Mouse (Mus musculus) lung, postnatal 36 days (tissue): ENCODE measurements around the gene Akt1.

Source experiments
- DNase-seq: peaks from one replicate; pipeline ENCODE4 v3.0.0; 2022; ENCODE audit warnings: mixed read lengths

Akt1 gene

DNA sequence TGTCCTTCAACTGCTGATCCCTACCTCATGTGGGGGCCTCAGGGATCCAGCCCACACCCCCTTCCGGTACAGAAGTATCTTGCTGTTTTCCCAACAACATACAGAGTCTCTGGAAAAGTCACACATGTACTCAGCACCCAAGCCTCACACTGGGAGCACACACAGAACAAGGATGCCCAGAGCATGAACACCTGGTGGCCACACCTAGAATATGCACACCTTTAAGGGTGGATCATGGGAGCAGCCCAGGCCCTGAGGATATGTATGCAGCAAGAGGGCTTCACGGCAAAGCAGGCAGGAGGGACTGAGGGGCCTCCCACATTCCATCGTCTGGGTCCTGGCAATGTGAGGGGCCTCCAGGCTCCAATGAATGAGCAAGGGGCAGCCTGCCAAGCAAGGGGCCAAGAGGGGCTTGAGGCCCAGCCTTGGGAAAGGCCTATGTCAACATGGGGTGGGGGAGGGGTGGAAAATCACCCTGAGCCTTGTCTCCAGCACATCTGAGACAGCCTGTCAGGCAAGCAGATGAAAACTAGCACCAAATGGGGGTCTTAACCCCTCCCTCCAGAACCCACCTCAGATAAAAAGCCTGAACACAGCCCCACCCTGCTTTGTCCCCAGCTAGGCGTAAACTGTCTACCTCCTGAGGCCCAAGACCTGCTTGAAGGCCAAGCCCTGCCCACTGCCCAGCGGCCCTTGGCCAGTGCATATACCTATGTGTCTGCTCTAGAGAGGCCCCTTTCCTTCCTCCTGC lies 13.9 kb downstream of the Akt1 start:
- no peak for DNase-seq

DNA sequence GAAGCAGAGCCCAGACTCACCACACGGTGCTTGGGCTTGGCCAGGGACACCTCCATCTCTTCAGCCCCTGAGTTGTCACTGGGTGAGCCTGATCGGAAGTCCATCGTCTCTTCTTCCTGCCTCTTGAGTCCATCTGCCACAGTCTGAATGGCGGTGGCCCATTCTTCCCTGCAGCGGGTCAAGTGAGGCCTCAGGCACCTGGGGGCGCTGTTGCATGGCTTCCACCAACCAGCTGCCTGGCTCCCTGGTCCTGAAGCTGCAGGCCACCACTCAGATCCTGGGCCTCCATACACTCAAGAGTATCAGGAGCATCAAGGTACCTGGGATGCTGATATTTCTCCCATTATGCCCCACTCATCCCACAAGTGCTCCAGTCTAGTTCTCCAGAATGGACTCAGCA lies 15.6 kb downstream of the Akt1 start:
- DNase-seq, result peak; percentile 79

DNA sequence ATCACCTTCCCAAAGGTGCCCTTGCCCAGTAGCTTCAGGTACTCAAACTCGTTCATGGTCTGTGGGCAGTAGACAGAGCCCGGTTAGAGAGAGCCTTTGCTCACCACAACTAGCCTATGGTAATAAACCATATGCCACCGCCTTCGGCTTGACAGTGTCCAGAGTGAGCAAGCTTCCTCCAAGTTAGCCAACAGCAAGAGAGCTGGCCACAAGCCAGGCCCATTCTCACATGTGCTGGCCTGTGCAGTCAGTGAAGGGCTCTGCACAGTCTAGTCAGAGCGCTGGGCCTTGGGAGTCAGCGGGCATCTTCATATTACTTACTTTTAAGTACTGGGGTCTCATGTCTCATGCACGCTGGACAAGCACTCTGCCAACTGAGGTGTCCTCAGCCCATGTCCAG lies 16.1 kb downstream of the Akt1 start:
- no peak for DNase-seq

DNA sequence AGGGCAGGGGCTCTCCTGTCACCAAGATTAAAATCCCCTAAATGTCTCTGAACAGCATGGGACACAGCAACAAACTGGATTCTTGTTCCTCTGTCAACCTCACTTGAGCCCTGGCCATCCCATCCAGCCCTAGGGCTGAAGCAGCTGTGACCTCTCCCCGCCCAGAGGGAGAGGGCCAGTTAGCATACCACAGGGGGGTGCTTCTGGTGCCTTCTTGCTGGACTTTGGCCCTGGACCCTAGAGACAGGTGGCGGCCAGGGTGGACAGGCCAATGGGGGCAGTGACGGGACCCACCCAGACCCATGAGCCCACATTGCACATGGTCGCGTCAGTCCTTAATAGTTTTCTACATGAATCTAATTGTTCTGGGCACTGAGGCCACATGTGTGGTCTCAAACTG lies 20.6 kb downstream of the Akt1 start:
- DNase-seq, result no peak

DNA sequence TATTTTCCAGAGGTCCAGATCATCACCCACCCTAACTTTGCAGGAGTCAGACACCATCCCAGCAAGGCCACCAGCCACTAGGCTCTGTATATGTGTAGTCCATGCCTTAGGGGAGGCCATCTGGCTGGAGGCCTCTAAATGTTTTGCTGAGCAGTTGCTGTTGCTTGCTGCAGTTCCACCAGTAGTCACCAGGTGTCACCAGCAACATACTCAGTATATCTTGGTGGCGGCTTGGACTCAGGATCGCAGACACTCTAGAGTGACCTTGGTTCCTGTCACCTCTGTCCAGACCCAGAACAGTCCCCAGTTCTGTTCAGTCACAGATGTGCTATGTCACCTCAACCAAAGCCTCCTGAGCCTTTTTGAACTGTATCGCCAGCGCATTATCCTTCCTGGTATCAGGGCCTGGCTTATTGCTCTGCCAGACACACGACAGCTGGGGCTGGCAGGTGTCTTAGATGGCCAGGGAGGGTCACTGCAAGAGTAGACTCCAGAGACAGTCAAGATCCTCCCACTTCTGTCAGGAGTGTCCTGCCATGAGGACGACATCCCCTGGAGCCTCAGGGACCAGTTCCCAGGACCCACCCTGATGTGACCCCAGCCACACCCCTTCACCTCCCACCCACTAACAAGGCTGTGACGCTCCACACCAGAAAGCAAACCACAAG lies 21.4 kb downstream of the Akt1 start:
- DNase-seq, result peak; percentile 95

DNA sequence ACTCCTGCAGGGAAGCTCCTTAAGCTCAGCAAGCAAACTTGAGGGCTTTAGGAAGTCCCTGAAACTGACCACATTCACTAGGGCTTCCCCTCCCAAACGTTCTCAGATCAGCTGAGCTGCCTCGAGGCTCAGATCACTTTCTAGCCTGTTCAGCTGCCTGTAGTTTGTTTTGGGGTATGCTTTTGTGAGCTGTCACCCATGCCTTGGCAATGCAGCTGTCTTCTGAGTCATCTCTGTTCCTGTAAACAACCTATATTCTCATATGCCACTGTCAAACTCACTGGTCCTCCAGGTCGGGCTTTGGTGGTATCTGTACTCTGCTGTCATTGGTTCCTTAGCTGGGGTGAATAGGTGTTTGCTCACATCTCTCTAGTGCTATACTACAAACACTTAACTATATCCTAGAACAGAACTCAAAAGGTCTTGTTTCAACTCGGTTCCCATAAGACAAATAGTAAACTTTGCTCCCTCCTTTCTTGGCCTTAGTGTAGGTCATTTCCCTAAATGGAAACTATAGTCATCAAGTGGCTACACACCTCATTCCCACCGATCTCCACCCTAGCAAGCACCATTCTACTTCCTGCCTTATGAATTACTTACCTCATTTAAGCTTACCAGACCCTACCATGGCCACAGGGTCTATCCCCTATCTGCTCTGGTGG lies 22.8 kb downstream of the Akt1 start:
- DNase-seq, result peak; percentile 58

DNA sequence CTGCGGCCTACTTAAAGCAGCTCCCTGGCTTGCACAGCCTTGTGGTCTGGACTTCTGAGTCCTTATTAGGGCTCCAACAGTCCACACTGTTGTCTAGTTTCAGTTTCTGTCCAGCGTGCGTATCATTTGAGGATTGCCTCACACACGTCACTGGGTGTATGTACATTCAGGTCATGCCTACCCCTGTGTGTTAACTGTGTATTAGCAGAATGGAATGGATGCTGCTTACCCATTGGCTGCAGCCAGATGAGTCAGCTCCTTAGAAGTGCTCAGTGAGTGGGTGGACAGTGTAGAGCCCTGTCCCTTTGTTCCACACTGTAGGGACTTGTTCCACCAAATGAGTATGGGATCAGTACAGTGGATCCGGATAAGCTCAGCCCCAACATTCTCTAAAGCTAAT lies 26.6 kb downstream of the Akt1 start:
- no peak for DNase-seq

DNA sequence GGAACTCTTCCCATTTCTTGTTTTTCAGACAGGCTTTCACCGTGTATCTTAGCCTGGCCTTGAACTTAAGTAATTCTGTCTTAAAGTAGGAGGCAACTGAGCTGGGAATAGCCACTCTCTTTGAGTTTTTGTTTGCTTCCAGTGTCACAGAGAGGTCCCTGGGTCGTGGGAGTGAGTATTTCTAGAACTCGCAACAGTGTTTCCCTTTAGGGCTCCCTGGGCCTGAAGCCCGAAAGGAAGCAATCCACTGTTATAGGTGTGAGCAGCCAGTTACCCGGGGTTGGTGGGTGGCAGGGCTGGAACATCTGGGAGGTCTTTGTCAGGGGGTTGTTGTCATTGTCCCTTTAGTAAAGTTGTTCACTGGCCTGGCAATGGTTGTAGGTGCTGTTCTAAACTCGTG lies 28.5 kb downstream of the Akt1 start:
- DNase-seq, result no peak

DNA sequence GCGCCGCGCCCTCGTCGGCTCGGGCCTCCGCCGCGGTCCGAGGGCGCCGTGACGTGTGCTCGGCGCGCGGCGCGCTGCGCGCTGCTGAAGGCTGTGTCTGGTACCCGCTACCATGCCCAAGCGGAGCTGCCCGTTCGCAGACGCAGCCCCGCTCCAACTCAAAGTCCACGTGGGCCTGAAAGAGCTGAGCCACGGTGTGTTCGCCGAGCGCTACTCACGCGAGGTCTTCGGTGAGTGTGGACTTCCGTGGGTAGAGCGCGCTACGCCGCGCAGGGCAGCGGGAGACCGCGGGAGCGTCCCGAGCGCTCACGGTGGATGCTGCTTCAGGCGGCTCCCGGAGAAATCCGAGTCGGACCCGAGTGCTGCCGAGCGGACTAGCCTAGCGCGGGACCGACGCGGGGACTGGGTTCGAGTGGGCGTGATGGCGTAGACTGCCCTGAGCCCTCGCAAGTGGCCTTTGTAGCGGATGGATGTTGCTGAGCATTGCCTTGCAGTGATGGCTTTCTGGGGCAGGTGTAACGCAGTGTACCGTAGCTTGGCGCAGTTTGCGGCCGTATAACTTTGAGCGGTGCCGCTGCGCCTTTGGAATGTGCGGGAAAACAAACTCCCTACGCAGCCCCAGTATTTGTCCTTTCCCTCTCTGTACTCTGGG lies 29.7 kb downstream of the Akt1 start:
- DNase-seq, result no peak

DNA sequence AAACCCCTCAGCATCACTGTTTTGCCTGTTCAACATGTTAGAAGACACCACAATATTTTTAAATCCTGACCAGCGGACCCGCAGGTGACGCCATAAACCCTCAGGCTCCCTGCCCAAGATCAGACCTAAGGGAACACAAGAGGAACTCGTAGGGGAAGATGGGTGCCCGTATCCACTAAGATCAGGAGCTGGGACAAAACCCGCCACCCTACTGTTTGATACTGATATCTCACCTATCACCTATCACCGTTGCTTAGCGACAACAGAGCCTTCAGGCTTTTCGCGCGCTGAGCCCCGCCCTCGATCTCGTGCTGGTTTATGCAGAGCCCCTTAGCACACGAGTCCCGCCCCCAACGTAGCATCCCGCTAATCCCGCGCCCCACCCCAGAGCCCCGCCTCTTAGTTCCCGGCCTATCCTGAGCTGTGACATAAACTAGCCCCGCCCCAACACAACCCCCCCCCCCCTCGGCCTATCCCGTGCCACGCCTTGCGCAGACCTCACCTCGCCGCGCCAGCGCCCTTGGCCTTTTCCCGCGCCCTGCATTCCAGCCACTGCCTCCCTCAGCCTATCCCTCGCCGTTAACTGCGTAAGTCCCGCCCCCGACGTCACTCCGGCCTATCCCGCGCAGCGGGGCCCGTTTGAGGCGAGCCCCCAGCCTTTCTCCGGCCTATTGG lies 30.4 kb downstream of the Akt1 start, which contains the start of gene Siva1:
Gene Siva1 (plus strand): TSS at position 500 of the 675 bp plus-strand sequence.
- DNase-seq, result peak; percentile 99

DNA sequence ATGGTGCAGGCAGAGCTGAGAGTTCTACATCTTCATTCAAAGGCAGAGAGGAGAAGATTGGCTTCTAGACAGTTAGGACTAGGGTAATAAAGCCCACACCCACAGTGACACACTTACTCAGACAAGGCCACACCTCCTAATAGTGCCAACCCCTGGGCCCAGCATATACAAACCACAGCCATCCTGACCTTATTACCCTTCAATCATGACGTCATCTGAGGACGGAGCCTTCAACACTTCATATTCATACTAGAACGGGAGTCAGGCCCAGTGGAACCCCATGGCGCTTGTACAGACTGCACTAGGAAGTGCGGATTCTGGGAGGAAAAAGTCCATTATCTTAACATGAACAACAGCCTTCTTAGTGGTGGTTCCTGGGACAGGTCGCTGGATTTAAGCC lies 31.6 kb downstream of the Akt1 start:
- DNase-seq, result no peak

DNA sequence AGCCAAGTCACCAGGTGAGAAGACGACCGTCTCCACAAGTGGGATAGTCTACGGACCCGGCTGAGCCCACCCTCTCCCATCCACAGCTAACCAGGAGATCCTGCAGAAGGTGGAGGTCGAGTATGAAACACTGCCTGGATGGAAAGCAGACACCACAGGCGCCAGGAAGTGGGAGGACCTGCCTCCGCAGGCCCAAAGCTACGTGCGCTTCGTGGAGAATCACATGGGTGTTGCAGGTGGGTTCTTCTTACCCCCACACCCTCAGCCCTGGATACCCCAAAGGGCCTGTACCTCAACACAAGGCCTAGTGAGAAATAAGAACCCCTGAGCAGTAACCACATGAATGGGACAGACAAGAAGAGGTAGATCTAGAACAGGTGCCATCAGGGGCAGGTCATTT lies 35.2 kb downstream of the Akt1 start:
- no peak for DNase-seq

DNA sequence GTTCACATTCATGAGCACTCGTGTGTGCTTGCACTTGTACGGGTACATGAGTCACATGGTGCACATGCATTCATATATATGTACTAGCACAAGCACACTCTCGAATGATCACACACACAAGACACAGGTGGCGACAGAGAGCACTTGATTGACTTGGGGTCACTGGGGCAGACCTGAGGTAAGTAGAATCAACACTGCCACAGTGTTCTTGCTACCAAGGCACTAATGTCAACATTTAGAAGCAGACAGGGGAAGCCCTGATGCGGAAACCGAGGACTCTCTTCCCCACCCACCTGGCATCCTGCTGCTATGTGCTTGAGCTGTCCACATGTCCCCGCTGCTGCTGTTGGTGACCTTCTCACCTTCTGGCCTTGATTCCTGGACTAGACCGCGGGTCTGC lies 41.0 kb downstream of the Akt1 start:
- DNase-seq, result peak; percentile 70

DNA sequence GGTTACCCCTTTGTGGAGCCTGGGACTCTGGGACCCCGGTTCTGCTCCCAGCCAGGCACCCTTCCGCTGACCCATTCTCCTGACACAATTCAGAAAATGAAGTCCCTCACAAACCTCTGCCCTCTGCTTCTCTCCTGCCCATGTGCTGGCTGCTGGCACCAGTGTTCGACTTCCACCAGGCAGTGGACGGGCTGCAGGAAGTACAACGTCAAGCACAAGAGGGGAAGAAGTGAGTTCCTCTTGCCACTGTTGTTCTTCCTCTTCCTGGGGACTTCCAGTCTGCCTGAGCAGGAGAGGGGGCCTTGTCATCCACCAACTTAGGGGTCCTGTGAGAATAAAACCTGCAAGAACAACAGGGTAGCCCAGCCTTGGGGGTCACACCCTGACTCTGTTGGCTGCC lies 41.8 kb downstream of the Akt1 start:
- peak; percentile 54 for DNase-seq

DNA sequence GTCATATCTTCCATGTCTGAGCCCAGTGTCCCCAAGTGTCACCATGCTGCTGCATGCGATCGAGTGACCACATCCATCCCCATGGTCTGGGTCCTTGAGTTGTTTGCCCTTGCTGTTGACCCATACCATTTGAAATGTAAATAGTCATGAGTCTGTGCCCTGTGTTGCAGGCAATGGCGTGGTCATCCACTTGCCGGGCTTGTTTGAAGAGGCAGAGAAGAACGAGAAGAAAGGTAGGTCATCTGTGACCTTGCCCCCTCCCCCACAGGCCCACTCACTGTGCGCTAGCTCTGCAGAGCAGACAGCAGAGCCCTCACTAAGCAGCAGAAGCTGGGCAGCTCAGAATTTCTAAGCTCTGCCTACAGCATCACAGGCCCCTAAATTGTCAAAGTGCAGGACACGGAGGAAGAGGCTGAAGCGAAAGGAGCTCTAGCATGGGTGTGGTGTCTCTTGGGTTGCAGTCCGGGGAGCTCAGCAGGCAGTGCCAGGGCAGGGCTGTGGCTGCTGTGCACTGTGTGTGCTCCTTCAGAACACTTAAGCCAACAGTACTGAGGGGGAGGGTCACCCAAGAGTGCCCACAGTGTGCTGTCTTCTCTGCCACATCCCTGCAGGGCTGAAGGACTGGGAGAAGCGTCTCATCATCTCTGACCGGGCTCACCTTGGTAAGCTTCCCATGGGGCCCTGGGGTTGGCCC lies 42.5 kb downstream of the Akt1 start:
- DNase-seq, result peak; percentile 52

DNA sequence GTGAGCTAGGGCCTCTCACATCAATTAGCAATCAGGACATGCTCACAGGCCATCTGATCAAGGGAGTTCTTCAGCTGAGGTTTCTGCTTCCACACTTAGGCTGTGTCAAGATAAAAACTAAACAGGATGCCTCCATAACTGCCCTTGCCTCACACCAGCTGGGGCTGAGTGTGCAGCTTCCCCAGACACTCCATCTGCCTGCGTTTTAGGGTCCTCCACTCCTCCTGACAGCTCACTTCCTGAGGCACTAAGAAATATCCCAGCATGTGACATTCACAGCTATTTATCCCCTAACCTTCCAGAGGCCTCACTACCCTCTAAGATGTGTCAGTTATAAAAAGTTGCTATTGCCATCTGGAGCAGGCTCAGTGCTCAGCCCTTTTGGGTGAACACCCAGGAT lies 43.2 kb downstream of the Akt1 start:
- no peak for DNase-seq

DNA sequence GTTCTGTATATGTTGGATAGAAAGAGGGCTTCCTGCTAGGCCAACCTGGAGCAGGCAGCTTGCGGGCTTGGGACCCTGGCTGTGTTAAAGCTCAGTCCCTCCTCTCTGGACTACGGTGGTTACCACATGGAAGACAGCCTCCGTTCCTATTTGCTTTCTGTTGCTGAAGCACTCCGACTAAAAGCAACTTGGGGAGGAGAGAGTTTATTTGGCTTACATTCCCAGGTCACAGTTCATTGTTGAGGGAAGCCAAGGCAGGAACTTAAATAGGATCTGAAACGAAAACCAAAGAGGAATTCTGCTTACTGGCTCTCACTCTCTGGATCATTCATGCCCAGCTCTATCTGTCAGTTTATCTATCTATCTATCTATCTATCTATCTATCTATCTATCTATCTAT lies 43.9 kb downstream of the Akt1 start:
- DNase-seq, result no peak

DNA sequence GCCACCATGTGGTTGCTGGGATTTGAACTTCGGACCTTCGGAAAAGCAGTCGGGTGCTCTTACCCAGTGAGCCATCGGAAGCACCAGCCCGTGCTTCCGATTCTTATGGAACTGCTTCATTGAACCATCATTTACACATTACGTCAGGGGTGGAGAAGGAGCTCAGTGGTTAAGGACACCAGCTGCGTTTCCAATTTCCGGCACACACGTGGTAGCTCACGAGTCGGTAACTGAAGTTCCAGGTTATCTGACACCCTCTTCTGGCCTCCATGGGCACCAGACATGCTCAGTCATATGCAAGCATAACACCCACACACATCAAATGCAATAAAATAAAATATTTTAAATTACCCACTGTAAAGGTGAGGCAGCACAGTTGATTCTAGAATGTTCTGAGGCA lies 44.7 kb downstream of the Akt1 start:
- no peak for DNase-seq

DNA sequence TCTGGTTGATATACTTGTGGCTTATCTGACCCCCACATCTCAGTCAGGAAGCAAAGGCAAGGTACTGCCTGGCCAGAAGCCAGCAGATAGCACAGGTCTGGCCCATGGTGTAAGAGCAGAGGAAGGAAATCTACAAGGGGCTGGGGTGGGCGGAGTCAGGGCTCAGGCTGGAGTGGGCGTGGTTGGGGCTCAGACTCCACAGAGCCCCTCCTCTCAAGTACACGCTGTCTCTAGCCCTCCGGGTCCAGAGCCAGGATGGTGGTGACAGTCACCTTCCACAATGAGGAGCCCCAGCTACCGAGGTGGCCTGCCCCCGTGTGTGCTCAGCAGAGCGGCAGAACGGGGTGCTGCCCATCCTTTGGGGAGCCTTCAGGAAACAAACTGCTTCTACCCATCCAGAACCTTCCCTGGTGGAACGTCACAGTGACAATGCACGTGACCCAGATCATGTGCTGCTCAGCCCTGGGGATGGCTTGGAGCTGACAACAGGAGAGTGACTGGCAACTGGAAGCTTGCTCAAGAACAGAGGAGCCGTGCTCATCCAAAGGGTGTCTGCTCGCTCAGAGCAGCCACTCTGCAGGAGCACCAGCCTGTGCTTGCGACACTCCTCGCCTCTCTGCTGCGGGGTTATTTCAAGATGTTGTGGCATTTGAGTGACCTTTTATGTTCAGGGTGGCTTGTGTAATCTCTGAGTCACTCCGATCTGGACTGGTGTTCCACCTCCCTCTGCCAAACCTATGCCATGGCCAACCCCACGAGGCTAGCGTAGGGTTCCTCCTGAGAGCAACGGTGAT lies 45.6 kb downstream of the Akt1 start:
- DNase-seq, result peak; percentile 87

DNA sequence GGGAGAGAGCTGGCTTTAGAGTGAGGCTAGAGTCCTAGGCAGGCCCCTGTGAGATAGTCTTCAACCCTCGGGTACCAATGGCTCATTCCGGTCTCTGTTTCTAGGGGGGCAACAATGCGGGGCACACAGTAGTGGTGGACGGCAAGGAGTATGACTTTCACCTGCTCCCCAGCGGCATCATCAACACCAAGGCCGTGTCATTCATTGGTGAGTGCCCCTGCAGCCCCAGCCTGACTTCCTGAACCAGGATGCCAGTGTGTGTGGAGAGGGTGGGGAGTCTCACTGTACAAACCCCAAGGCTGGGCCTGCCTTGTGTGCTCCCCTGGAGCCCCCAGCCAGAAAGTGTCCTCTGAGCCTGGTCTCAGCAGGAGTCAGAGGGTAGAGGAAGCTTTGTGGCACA lies 46.5 kb downstream of the Akt1 start:
- DNase-seq, result no peak

DNA sequence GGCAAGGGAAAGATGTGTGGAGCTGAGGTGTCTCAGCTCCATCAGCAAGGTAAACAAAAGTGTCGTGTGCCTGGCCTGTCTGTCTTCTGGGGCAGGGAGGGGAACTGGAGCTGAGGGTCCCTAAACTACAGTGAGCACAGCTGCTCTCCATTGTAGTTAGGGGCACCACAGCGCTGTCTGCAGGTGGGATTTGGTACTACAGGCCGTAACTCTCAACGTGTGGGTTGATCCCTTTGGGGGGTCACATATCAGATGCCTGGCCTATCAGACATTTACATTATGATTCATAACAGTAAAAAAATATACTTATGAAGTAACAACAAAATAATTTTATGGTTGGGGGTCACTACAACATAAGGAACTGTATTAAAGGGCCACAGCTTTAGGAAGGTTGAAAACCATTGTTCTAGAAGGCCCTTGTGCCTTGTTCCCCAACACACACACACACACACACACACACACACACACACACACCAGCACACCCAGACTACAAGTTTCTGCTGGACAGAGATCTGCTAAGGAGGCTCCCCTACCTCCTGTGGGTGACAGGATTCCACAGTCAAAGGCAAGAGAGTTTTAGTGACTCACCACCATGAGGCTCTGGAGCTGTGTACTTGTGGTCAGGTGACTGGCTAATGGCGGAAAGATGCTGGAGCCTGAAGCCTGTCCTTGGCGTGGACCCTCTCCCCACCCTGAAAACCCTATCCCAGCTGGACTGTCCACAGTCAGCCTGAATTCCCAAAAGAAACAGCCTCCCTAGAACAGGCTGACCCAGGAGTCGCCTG lies 47.4 kb downstream of the Akt1 start:
- DNase-seq, result no peak
